Mouse (Mus musculus) heart, postnatal 0 days (tissue): ENCODE measurements around the gene Foxg1.

Experiments
- CTCF ChIP-seq: IDR thresholded peaks from 2 replicates; pipeline ENCODE4 v1.5.1; 2016; ENCODE audit warnings: antibody characterized with exemption, control low read depth, low read depth
- EP300 ChIP-seq: IDR thresholded peaks from 2 replicates; pipeline ENCODE4 v1.6.1; 2016; ENCODE audit warnings: antibody characterized with exemption, low read depth

DNA sequence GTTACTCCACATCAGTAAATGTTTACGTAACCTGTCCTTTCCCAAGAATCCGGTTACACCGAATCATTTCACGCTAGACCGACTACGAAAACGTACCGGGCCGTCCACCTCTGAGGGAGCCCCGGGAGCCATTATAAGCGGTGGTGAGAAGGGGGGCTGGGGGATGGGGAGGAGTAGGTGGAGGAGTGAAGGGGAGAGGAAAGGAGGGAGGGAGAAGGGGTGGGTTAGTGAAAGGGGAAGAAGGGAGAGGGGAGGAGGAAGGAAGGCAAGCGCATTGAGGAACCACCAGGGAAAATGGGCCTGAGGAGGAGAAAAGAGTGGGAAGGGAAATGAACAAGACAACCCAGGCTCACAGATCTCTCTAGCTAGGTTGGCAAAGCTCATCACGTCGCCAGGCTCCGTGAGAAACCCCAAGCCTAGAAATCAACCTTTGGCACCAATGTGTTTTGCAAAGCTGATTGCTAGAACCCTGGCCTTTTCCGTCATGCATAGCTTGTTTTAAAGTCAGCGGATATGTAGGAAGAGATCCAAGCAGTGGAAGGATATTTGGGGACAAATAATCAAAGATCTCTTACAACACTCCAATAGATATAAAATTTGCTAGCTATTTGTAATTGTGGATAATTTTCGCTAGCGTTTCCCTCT lies 617 bp upstream of the Foxg1 start:
- TF ChIP-seq EP300 (no peak), CTCF (no peak)
